Mouse (Mus musculus) inflammation-experienced regulatory T-cells, adult 6 months (primary cell): Measurements from ENCODE around the gene Arsg. TPM values are rescaled to one million over a fixed set of nuclear protein-coding genes. Genes with fewer than 3 reads are reported as not detected.

ENCODE experiments used
- ATAC-seq: one replicate; pipeline ENCODE4 v1.8.0; 2017
- polyA plus RNA-seq, 3 experiments: library from polyadenylated mRNA; unstranded; fragments of 100-300 nt; shearing (Covaris generic); gene quantifications; one replicate each; pipeline ENCODE4 v1.2.1; 2017

Arsg gene
- polyA plus RNA-seq, 3 experiments from 2014 or later: 1.8 to 8.0 (median 4.6) TPM

GRCm38 (mm10) chr11:109495771-109496474 lies 22.7 kb downstream of the Arsg start:
- peak; percentile 73 for ATAC-seq

GRCm38 (mm10) chr11:109496475-109496993 lies 23.4 kb downstream of the Arsg start:
- ATAC-seq: no peak

- peak; percentile 44 for ATAC-seq
Observed at GRCm38 (mm10) chr11:109496996-109497714, 24.0 kb downstream of the Arsg start.

- ATAC-seq: no peak
Observed at GRCm38 (mm10) chr11:109497990-109498389, 24.8 kb downstream of the Arsg start.

GRCm38 (mm10) chr11:109500206-109500605 lies 27.0 kb downstream of the Arsg start:
- no peak for ATAC-seq

GRCm38 (mm10) chr11:109504977-109505376 lies 31.8 kb downstream of the Arsg start:
- no peak for ATAC-seq

- ATAC-seq: no peak
Observed at GRCm38 (mm10) chr11:109505823-109506222, 32.6 kb downstream of the Arsg start.

- ATAC-seq: no peak
Observed at GRCm38 (mm10) chr11:109507068-109507467, 33.9 kb downstream of the Arsg start.

- ATAC-seq: no peak
Observed at GRCm38 (mm10) chr11:109512995-109513675, 40.0 kb downstream of the Arsg start.

- no peak for ATAC-seq
Observed at GRCm38 (mm10) chr11:109514064-109514612, 41.0 kb downstream of the Arsg start.

- ATAC-seq: no peak
Observed at GRCm38 (mm10) chr11:109517330-109517729, 44.2 kb downstream of the Arsg start.

GRCm38 (mm10) chr11:109517816-109518215 lies 44.6 kb downstream of the Arsg start:
- ATAC-seq: no peak

GRCm38 (mm10) chr11:109520958-109521357 lies 47.8 kb downstream of the Arsg start:
- no peak for ATAC-seq

- ATAC-seq: no peak
Observed at GRCm38 (mm10) chr11:109524869-109525268, 51.7 kb downstream of the Arsg start.

- ATAC-seq: no peak
Observed at GRCm38 (mm10) chr11:109525571-109525970, 52.4 kb downstream of the Arsg start.

GRCm38 (mm10) chr11:109530030-109530429 lies 56.9 kb downstream of the Arsg start:
- no peak for ATAC-seq

GRCm38 (mm10) chr11:109535966-109536365 lies 62.8 kb downstream of the Arsg start:
- ATAC-seq: no peak

GRCm38 (mm10) chr11:109536939-109537338 lies 63.8 kb downstream of the Arsg start:
- no peak for ATAC-seq

- no peak for ATAC-seq
Observed at GRCm38 (mm10) chr11:109539290-109539689, 66.1 kb downstream of the Arsg start.

- ATAC-seq: no peak
Observed at GRCm38 (mm10) chr11:109543466-109543865, 70.3 kb downstream of the Arsg start.

GRCm38 (mm10) chr11:109544432-109544831 lies 71.3 kb downstream of the Arsg start:
- ATAC-seq: no peak

GRCm38 (mm10) chr11:109545265-109545664 lies 72.1 kb downstream of the Arsg start:
- no peak for ATAC-seq

GRCm38 (mm10) chr11:109545700-109546143 lies 72.5 kb downstream of the Arsg start:
- ATAC-seq: peak; percentile 52
